Mouse (Mus musculus): ENCODE measurements at regions not wholly inside any gene's neighbourhood (a gene's known extent, or its start where the extent isn't known, plus 50 kb on each side); places are given as distances from the start of the nearest gene placed in this dataset.
"Not testable (repeated sequence)": the region's sequence is repeated elsewhere in the genome, so short reads cannot be mapped to it uniquely, and the experiment has no call there.

DNA sequence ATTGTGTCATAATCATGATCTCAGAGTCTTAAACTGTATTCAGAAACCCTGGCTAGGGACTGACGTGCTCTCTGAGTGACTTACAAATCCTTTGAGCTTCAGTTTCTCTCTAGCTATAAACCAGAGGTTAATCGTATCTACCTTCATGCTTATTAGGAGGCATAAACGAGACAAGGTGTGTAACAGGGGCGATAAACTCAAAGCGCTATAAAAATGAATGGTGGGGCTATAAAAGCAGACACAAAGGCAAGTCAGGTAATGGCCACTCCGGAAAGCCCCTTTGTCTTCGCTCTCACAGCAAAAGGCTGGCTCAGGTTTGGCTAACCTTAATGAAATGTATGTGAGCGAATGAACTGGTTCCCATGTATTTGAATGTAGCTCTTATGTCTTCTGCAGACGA, 94.6 kb downstream of the Gm9817 start:
- H3K4me3 ChIP-seq (ENCODE audit: insufficient read depth in 1 of 2, low read depth in 1 of 2, low read length in 2 of 2, poor library complexity in 1 of 2, severe bottlenecking in 1 of 2): no peak overlapping the region
- DNase-seq (ENCODE audit: low read depth, low spot score): no peak
- no peaks in the 10 kb centered on the region for H3K36me3 ChIP-seq (ENCODE audit: control insufficient read depth, insufficient read depth, low read length, poor library complexity, severe bottlenecking)
- H3K27ac ChIP-seq (ENCODE audit: insufficient read depth, low read depth, low read length, poor library complexity, severe bottlenecking): no peak overlapping the region
- in situ Hi-C loops (cut with MboI; ENCODE audit: low sequenced_read_pairs in 2 of 2, unreplicated experiment in 2 of 2): no loop called here
- no peaks in the 10 kb centered on the region for H3K4me1 ChIP-seq (ENCODE audit: control insufficient read depth in 2 of 2, insufficient read depth in 2 of 2, low read length in 2 of 2, poor library complexity in 1 of 2)
- no peaks in the 10 kb centered on the region for H3K9me3 ChIP-seq (ENCODE audit: control insufficient read depth, insufficient read depth, low read depth, low read length)
- H3K9ac ChIP-seq (ENCODE audit: insufficient read depth, low read depth, low read length, poor library complexity, severe bottlenecking): no peak overlapping the region
- TF ChIP-seq ZNF384 (IDR thresholded peaks at IDR 0.05; ENCODE audit: low read depth, low read length) (no peak), MAFK (IDR thresholded peaks at IDR 0.05; ENCODE audit: insufficient read depth, low read depth, low read length) (no peak), HCFC1 (IDR thresholded peaks at IDR 0.05; ENCODE audit: borderline replicate concordance, insufficient read depth, low read length) (no peak)

GRCm38 (mm10) chr13:45175711-45176205, 97.3 kb downstream of the Gm9817 start:
- H3K36me3 ChIP-seq (ENCODE audit: control insufficient read depth, insufficient read depth, low read length, poor library complexity, severe bottlenecking); DNase-seq (ENCODE audit: low read depth, low spot score); H3K27ac ChIP-seq (ENCODE audit: insufficient read depth, low read depth, low read length, poor library complexity, severe bottlenecking); H3K4me3 ChIP-seq (ENCODE audit: insufficient read depth in 1 of 2, low read depth in 1 of 2, low read length in 2 of 2, poor library complexity in 1 of 2, severe bottlenecking in 1 of 2); in situ Hi-C loops (cut with MboI; ENCODE audit: low sequenced_read_pairs in 2 of 2, unreplicated experiment in 2 of 2); H3K4me1 ChIP-seq (ENCODE audit: control insufficient read depth in 2 of 2, insufficient read depth in 2 of 2, low read length in 2 of 2, poor library complexity in 1 of 2); H3K9me3 ChIP-seq (ENCODE audit: control insufficient read depth, insufficient read depth, low read depth, low read length); H3K9ac ChIP-seq (ENCODE audit: insufficient read depth, low read depth, low read length, poor library complexity, severe bottlenecking): not testable (repeated sequence)
- peak; percentile 92 for TF ChIP-seq MAFK (IDR thresholded peaks at IDR 0.05; ENCODE audit: insufficient read depth, low read depth, low read length)

- H3K4me3 ChIP-seq (ENCODE audit: insufficient read depth in 1 of 2, low read depth in 1 of 2, low read length in 2 of 2, poor library complexity in 1 of 2, severe bottlenecking in 1 of 2): no peak overlapping the region
- H3K36me3 ChIP-seq (ENCODE audit: control insufficient read depth, insufficient read depth, low read length, poor library complexity, severe bottlenecking): no peaks in the 10 kb centered on the region
- no peak for DNase-seq (ENCODE audit: low read depth, low spot score)
- TF ChIP-seq ZC3H11A (IDR thresholded peaks at IDR 0.05; ENCODE audit: borderline replicate concordance, low read depth, low read length) (no peak), HCFC1 (IDR thresholded peaks at IDR 0.05; ENCODE audit: borderline replicate concordance, insufficient read depth, low read length) (no peak), MAFK (IDR thresholded peaks at IDR 0.05; ENCODE audit: insufficient read depth, low read depth, low read length) (no peak), ZNF384 (IDR thresholded peaks at IDR 0.05; ENCODE audit: low read depth, low read length) (no peak), CHD2 (IDR thresholded peaks at IDR 0.05; ENCODE audit: low read depth, low read length) (no peak)
- in situ Hi-C loops (cut with MboI; ENCODE audit: low sequenced_read_pairs in 2 of 2, unreplicated experiment in 2 of 2): no loop called here
- H3K9me3 ChIP-seq (ENCODE audit: control insufficient read depth, insufficient read depth, low read depth, low read length): no peaks in the 10 kb centered on the region
- no peak overlapping the region for H3K27ac ChIP-seq (ENCODE audit: insufficient read depth, low read depth, low read length, poor library complexity, severe bottlenecking)
- no peak overlapping the region for H3K9ac ChIP-seq (ENCODE audit: insufficient read depth, low read depth, low read length, poor library complexity, severe bottlenecking)
- no peaks in the 10 kb centered on the region for H3K4me1 ChIP-seq (ENCODE audit: control insufficient read depth in 2 of 2, insufficient read depth in 2 of 2, low read length in 2 of 2, poor library complexity in 1 of 2)
Observed at GRCm38 (mm10) chr13:45181529-45182230, 103.2 kb downstream of the Gm9817 start.

DNA sequence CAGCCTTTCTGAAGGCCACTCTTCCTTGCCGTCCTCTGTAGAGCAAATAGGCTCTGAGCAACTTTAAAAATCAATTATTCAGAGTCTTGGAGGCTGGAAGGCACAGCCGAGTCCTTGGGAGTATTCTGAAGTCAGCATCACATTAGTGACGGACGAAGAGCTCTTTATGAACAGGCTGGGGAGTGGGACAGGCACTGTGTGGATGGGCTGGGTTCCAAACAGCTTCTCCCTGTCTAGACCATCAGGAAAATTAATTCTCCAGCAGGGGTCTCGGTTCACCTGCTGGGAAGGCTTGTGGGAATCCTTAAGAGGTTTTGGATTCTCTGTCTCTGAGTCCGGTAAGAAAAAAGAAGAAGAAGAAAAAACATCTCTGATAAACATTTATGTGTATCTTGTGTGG, 110.9 kb downstream of the Gm9817 start:
- Histone ChIP-seq H3K9me3 (ENCODE audit: control insufficient read depth, insufficient read depth, low read depth, low read length) (no peaks in the 10 kb centered on the region), H3K9ac (ENCODE audit: insufficient read depth, low read depth, low read length, poor library complexity, severe bottlenecking) (no peak overlapping the region), H3K36me3 (ENCODE audit: control insufficient read depth, insufficient read depth, low read length, poor library complexity, severe bottlenecking) (no peaks in the 10 kb centered on the region), H3K4me3 (ENCODE audit: insufficient read depth in 1 of 2, low read depth in 1 of 2, low read length in 2 of 2, poor library complexity in 1 of 2, severe bottlenecking in 1 of 2) (no peak overlapping the region), H3K4me1 (ENCODE audit: control insufficient read depth in 2 of 2, insufficient read depth in 2 of 2, low read length in 2 of 2, poor library complexity in 1 of 2) (peaks cover 0 to 2% of the 10 kb centered on the region in 2 experiments; a peak in 2 of 4 replicates), H3K27ac (ENCODE audit: insufficient read depth, low read depth, low read length, poor library complexity, severe bottlenecking) (no peak overlapping the region)
- no peak for DNase-seq (ENCODE audit: low read depth, low spot score)
- in situ Hi-C loops (cut with MboI; ENCODE audit: low sequenced_read_pairs in 2 of 2, unreplicated experiment in 2 of 2): no loop called here
- TF ChIP-seq HCFC1 (IDR thresholded peaks at IDR 0.05; ENCODE audit: borderline replicate concordance, insufficient read depth, low read length) (no peak), ZC3H11A (IDR thresholded peaks at IDR 0.05; ENCODE audit: borderline replicate concordance, low read depth, low read length) (no peak), CHD2 (IDR thresholded peaks at IDR 0.05; ENCODE audit: low read depth, low read length) (no peak), MAFK (IDR thresholded peaks at IDR 0.05; ENCODE audit: insufficient read depth, low read depth, low read length) (no peak)

GRCm38 (mm10) chr13:45190151-45190550, 111.7 kb downstream of the Gm9817 start:
- in situ Hi-C loops (cut with MboI; ENCODE audit: low sequenced_read_pairs in 2 of 2, unreplicated experiment in 2 of 2): no loop called here
- Histone ChIP-seq H3K9ac (ENCODE audit: insufficient read depth, low read depth, low read length, poor library complexity, severe bottlenecking) (no peak overlapping the region), H3K4me3 (ENCODE audit: insufficient read depth in 1 of 2, low read depth in 1 of 2, low read length in 2 of 2, poor library complexity in 1 of 2, severe bottlenecking in 1 of 2) (no peak overlapping the region), H3K36me3 (ENCODE audit: control insufficient read depth, insufficient read depth, low read length, poor library complexity, severe bottlenecking) (no peaks in the 10 kb centered on the region), H3K27ac (ENCODE audit: insufficient read depth, low read depth, low read length, poor library complexity, severe bottlenecking) (no peak overlapping the region), H3K4me1 (ENCODE audit: control insufficient read depth in 2 of 2, insufficient read depth in 2 of 2, low read length in 2 of 2, poor library complexity in 1 of 2) (peaks cover 0 to 2% of the 10 kb centered on the region in 2 experiments; a peak in 2 of 4 replicates), H3K9me3 (ENCODE audit: control insufficient read depth, insufficient read depth, low read depth, low read length) (no peaks in the 10 kb centered on the region)
- TF ChIP-seq ZNF384 (IDR thresholded peaks at IDR 0.05; ENCODE audit: low read depth, low read length) (no peak), CHD2 (IDR thresholded peaks at IDR 0.05; ENCODE audit: low read depth, low read length) (no peak), ZC3H11A (IDR thresholded peaks at IDR 0.05; ENCODE audit: borderline replicate concordance, low read depth, low read length) (no peak), HCFC1 (IDR thresholded peaks at IDR 0.05; ENCODE audit: borderline replicate concordance, insufficient read depth, low read length) (no peak), MAFK (IDR thresholded peaks at IDR 0.05; ENCODE audit: insufficient read depth, low read depth, low read length) (no peak)
- no peak for DNase-seq (ENCODE audit: low read depth, low spot score)

Data from ES-E14 (cell line).